Mouse (Mus musculus) CD4-positive, CD25-positive, alpha-beta regulatory T cell, adult 2 months (primary cell): ENCODE data around the gene Tcirg1.

Experiments
- DNase-seq: peaks from one replicate; pipeline ENCODE4 v3.0.0-alpha.2; 2012; ENCODE audit warnings: low read depth, low spot score

The Tcirg1 gene

DNA sequence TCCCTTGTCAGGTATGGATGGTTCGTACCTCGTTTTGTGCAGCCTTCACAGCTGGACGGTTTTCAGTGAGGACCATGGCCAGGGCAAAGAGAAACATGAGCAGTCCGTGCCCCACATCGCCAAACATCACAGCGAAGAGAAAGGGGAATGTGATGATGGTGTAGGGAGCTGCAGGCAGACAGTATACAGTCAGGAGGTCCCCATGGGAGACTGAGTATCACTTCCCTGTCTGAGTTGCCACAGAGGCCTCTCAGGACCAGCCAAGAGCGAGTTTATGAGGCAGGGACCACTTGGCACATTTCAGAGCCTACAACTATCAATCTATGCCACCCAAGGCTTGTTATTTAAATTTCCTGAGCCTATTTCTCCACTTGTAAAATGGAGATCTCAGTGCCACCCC is 8.0 kb downstream of the Tcirg1 start:
- DNase-seq, result no peak

DNA sequence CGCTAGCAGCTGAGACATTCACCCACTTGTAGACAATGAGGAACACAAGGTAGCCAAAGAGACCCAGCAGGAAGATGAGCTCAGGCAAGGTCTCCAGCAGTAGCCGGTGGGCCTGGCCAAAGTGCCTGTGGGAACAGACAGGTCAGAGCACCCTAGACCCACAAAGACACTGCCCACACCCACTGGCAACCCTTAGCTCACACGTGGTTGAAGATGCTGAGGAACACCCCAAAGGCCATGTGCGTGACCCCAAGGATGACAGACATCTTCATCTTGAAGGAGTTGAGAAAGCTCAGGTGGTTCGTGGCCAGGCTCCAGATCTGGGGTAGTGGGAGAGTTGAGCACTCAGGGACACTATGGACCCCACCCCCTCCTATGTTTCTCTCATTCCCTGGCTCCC is 9.4 kb downstream of the Tcirg1 start:
- no peak for DNase-seq

DNA sequence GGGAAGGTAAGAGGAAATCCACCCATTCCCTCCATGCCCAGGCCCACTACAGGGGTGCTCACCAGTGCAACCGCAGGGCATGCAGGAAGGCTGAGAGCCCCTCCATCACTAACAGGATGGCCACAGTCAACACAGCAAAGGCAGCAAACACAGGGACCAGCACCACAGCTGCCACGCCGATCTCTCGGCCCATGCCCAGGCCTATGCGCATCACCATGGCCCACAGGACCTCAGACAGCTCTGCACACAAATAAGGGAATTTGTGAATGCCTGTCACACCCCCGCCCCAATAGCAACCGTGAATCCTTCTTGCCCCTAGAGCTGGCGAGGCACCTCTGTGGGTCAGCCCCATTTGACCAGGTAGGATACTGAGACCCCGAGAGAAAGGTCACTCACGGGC is 10.7 kb downstream of the Tcirg1 start:
- no peak for DNase-seq

DNA sequence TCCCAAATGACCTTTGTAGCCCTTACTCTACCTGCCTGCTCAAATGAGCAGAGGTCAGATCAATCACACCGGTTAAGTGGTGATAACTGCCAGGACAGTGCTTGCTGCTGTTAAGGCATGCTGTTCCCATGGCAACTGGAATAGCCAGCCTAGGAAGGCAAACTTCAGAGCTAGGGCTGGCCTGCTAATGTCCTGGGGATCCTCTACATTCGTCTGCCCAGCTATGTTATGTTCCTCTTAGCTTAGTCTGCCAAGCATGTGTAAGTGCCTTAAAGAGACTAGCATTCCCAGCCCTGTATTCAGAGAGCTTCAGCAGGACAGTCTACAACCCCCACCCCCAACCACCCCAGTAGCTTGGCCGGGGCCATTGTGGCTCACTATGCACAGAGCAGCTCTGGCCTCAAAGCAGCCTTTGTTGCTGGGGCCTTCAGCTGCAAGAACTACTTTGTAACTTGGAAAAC is 11.7 kb downstream of the Tcirg1 start:
- no peak for DNase-seq

DNA sequence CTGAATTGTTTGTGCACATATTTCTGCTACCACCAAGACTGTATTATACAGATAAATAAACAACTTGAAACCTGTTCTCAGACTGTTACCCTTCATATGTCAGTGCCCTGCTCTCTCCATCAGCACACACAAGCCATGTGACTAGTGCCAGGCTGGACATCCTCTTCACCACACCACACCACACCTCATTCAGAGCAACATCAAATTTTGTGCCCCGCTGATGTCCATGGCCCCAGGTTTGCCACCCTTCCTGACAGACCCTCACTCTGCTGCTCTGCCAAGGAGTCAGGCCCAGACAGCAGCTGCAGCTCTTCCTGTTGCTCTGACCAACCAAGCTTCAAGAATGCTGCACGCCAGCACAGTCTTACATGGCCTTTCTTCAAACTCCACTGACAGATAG is 12.6 kb downstream of the Tcirg1 start:
- DNase-seq, result no peak

DNA sequence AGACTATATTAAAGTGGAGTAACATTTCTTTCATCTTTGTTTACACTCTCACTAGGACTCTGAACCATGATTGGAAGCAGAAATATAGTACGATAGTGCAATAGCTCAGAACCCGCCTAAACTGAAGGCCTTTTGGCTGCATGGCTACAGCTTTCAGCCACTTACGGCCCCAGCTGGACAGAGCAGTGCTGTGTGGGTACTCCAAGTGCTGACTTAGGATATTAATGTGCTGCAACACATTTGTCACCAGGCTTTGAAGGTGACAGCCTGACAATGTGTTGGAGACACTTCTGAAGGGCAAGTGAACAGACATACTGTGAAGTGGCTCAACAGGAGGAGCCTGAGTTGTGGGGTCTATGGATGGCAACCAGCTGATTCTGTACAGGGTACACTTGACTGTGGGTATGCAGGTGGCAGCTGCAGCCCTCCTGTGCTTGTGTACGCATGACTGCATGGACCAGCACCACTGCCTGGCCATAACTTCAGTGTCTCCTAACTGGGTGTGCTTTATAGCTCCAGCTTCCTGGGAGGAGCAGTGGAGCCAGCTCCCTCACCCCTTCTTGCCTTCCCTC is 13.3 kb downstream of the Tcirg1 start:
- no peak for DNase-seq

DNA sequence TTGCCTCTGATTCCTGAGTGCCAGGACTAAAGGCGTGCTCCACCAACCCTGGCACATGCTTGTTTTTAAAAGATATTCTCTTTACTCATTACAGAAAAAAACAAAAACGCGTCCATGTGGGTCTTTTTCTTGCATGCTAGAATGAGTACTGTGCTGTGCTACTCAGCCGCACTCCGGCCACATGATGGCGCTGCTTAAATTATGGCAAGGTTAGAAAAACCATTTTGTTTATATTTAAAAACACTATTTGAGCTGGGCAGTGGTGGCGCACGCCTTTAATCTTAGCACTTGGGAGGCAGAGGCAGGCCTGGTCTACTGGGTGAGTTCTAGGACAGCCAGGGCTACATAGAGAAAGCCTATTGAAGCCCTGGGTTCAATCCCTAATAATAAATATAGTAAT is 16.8 kb downstream of the Tcirg1 start:
- peak; percentile 67 for DNase-seq

DNA sequence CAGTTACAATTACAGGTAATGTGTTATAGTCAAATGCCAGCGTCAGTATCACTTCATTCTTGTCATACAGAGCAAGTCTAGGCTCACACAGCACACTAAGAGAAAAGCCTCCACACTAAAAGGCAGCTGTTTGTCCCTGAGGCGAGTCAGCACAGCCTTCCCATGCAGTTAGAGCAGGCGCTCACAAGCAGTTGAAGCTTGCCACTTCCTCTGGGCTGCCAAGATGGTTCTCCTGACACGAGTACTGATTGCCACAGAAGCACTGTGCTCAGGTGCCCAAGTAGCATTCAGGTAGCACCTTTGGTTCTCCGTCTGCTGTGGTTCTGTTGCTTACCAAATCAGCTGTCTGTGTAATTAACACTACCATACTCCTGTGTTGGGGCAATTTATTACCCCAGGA is 17.8 kb downstream of the Tcirg1 start:
- no peak for DNase-seq

DNA sequence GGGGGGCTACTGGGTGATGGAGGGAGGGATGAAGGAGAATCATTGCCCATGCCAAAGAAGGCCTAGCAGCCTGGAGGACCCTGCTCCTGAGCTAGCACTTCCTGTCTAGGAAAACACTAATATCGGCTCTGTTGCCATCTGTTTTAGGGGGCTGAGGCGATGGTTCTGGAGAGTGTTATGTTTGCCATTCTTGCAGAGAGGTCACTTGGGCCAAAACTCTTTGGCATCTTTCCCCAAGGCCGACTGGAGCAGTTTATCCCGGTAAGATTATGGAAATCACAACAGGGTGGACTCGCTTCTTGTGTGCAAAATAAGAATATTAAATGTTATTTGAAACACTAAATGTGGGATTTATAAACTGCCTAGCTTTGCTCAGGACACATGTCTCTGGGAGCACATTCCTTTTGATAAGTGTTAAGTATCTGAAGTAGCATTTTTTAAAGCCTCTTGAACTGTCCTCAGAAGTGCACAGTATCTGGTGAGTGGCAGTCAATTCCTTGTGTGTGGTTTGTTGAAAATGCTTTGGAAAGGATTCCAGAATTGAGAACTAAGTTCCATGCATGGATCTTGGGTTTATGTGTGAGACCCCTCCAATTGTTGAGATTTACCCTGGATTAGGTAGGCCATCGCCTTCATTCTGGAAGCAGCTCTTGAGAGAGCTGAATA is 22.5 kb downstream of the Tcirg1 start:
- DNase-seq, result no peak

DNA sequence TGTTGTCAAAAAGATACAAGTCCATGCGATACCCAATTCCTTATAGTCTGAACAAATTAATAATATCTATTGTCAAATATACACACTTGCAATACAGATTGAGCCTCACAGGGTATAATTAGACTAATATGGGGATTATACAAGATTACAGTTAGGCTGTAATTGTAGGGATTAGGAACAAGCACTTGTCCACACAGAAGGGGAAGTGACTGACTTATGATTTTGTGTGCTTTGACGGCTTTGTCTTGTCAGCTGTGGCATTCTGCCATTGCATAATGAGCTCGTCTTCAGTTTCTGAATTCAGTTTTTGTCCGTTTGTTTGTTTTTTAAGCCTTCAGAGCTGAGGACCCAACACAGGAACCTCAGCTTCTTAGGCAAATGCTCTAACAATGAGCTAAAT is 24.7 kb downstream of the Tcirg1 start:
- DNase-seq, result no peak

DNA sequence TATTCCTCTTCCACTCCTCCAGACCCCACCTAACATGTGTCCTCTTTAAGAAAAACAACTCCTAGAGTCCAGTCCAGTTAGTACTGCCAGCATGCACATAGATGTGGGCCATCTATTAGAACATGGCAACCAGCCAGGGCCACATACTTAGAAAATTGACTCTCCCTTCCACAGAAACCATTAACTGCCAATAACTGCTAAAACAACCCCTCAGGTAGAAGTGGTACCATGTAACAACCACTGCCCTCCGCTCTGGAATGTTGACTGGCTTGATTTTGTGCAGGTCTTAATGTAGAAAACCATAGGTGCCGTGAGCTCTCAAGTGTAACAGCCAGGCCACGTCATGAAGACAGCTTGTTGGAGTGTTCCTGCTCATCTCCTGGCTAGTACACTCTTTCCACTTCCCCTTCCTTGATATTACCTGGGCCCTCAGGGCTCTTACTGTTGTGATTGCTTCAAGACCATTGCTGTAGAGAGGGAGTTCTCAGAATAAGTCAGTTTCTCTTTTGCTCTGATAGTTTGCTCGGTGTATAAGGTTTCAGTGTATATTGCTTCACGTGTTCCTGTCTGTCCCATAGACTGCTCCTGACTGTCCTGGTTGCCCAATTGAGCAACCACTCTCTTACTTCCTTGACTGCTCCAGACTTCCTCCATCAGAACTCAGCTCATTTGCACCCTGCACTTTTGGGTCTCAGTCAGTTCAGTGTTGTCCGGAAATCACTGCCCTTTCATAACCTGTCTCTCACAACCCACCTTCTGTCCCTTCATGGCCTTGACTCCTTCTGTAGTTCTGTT is 26.7 kb downstream of the Tcirg1 start:
- no peak for DNase-seq

DNA sequence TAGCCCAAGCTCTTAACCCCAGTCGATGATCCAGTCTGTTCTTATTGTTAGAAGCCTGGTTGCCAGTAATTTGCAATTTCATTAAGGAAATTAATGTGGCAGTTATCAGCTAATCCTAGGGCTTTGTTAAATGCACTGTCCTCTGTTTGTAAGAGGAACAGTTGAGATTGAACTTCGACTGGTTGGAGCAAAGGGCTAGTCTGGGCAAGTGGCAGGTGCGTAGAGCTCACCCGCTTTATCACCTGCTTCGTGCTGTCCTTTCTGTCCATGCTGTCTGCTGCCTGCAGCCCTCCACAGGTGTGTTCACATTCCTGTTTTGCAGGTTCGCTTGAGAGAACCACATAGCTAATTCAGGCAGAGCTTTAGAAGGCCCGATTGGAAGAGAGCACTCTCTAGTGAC is 31.9 kb downstream of the Tcirg1 start:
- DNase-seq, result no peak

DNA sequence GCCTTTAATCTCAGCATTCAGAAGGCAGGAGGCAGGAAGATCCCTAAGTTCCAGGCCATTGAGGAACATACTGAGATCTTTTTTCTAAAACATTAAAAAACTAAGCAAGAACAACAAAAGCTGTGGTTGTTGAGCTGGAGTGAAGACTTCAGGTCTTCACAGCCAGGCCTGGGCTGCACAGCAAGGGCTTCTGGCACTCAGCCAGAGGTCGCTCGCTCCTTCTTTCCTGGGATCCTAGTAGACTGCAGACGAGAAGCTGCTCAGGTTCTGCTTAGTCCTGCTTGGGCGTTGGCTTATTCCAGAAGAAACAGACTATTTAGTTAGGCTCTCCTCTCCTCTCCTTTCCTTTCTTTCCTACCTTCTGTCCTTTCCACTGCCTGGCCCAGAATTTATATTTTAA is 34.6 kb downstream of the Tcirg1 start:
- no peak for DNase-seq

DNA sequence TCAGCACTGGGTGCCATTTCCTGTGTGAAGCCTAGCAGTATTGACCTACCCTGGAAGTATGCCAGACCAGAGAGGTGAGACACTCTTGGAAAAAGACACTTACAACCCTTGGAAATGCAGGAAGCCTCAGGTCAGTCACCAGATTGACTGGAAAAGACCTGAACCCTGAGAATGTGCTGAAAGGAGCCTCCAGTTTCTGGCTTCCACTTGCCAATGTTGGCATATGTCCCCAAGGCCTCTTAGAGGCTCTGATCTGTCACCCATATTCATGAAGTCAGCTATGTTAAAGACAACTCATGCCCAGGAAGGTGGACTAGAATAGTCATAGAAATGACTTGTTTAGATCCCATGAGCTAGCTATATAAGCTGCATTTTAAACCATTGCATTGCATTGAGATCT is 35.5 kb downstream of the Tcirg1 start:
- DNase-seq, result no peak

DNA sequence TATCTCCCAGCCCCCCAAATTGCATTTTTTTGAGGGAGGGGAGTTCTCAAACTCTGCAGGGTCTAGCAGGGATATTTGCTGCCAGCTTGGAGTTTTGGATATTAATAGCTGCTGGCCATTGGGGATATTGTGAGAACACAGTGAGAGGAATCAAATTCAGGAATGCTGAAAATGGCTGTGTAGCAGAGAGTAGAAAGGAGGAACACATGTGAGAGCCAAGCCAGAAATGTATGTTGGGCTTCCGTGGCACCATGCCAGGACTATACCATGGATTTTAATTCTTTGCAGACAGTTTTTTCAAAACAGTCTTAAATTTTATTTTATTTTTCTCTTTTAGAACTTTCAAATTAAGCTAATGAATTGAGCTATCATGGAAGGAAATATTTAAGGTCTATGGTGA is 38.6 kb downstream of the Tcirg1 start:
- DNase-seq, result no peak

DNA sequence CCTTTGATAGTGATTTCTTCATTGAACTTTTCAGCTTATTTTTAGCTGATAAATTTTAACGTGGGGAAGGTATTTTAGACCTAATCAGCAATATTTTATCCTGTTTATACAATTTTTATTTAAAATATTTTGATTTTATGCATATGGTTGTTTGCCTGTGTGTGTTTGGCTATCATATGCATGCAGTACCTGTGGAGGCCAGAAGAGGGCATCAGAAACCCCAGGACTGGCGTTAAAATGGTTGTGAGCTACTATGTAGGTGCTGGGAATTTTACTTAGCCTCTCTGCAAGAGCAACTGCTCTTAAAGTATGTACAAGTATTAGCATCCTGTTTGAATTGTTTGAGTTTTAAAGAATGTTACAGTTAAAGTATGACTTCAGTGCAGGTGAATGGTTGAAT is 42.0 kb downstream of the Tcirg1 start:
- peak; percentile 41 for DNase-seq

DNA sequence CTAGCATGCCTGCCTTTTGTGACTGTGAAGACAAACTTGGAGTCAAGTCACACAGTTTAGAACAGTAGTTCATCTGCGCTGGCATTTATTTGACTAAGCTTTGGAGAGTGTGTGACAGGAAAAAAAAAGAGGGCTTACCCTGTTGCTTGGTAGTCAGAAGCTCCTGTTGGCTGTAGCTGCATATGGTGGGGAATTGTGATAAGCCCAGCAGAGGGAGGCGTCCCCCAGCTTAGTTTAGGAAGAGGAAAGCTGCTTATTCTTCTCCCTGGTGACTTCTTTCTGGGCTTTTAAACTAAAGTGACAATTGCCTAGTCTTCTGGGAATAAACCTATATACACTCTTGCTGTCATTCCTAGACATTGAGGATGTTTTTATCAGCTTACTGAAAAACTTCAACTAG is 44.2 kb downstream of the Tcirg1 start:
- DNase-seq, result no peak

DNA sequence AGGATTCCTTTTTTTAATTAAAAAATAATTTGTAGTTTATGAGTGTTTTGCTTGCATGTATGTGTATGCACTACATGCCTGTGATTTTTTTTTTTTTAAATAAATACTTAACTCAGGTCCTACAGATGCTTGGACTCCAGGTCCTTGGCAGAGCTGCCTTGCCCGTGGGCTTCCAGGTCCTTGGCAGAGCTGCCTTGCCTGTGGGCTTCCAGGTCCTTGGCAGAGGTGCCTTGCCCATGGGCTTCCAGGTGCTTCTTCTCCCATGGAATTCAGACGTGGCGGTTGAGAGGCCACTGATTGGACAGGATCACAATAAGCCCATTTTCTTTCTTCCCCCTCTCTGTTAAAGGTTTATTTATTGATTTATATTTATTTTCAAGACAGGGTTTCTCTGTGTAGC is 49.7 kb downstream of the Tcirg1 start:
- DNase-seq, result no peak

DNA sequence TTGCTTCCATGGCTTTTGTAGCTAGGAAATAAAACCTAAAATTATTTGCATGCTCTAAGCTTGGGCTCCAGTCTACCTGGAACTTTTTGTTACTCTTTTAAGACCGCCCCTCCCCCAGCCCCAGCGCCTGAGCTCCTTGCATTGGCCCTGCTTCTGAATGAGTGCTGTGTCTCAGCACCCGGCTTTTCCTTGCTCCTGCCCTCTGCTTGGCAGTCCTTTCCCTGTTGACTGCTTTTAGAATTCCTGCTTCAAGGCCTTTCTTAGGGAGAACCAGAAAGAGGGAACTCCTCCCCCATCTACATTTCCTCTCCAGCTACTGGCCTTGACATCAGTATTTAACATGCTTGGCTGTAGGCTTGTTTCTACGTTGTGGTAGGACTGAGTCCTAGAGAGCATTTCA is 51.3 kb downstream of the Tcirg1 start:
- no peak for DNase-seq

DNA sequence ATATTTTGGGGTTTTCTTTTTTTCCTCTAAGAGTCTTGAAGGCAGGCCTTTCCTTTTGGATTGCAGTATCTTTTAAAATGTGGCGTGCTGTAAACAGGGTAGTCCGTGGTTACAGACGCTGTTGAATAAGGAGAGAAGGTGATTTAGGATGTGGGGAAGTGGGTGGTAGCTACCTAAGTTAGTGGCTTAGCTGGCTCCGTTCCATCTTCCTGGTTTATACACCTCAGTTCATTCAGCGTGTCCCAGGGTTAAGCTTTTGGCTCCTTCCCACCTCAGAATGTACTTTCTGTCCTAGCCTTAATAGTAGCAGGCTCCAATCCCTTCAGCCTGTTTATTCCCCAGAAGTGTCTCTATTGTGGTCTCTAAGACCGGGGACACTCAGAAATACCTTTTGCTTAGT is 51.8 kb downstream of the Tcirg1 start:
- DNase-seq, result no peak

DNA sequence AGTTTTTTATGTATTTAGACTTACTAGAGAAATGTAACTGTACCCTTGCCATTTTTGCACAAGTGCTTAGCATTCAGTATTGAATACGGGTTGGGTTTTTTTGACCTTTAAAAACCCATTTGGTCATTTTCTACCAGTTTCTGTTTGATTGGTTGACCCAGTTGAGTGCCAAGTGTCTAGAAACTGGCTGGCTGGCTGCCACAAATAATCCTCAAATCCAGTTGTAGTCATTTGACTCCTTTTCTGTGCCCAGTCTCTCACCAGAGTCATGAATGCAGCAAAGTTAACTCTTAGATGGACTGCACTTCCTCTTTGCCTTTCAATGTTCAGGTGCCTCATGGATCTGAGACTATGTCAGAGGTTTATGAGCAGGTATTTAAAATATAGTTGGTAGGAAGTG is 53.0 kb downstream of the Tcirg1 start:
- DNase-seq, result no peak

DNA sequence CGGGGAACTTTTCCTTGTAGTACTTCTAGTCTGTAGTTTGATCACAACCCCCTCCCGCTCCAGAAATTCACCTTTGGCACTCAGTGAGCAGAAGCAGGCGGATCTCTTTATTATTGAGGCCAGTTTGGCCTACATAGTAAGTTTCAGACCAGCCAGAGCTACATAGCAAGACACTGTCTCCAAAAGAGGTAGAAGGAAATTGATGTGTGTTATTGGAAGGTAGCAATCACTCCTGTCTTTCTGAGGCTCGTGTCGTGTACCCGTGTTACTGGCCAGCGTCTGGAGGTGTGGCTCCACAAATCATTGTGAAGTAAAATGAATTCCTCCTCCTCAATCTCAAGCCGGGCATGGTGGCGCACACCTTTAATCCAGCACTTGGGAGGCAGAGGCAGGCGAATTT is 53.8 kb downstream of the Tcirg1 start:
- no peak for DNase-seq
